Mouse (Mus musculus) urinary bladder, postnatal 25 days (tissue): ENCODE results near the gene Nlgn1.

Experiments
- DNase-seq: peaks from one replicate; pipeline ENCODE4 v3.0.0; 2022; ENCODE audit warnings: low spot score

Gene Nlgn1

GRCm38 (mm10) chr3:26050769-26051168 is 281.5 kb downstream of the Nlgn1 start:
- no peak for DNase-seq

DNA sequence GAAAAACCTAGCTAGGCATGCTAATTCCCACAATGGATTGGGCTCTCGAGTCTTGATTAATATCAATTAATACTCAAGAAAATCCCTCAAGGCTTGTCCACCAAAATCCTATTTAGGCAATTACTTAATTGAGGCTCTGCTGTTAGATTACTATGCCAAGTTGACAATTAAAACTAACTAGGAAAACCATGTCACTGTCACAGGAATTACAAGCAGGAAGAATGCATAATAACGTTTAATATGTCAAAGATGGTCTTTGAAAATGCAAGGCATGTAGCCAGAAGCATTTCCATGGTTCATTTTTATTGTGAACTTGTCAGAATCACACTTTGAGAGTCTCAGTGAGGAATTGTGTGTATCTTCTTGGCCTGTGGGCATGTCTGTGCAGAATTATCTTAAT is 289.3 kb downstream of the Nlgn1 start:
- DNase-seq: no peak

- no peak for DNase-seq
Measured at GRCm38 (mm10) chr3:26039696-26040095, 292.6 kb downstream of the Nlgn1 start.

GRCm38 (mm10) chr3:26026025-26026424 is 306.2 kb downstream of the Nlgn1 start:
- DNase-seq: no peak

DNA sequence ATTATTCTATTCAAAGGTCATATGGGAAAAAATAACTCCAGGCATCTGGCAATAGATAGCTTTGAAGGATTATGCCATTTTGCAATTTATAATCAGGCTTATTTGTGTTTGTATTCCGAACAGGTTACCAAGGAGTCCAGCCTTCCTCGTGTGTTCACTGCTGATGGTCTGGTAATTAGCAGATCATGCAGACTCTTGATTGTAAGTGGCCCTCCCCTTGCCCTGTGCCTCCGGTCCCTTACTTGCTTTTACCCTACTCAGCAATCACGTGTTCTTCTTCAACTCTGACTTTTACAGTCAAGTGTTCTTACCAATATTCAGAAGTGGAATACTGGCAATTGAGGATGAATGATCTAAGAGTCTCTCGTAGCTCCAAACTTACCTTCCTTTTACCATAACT is 309.0 kb downstream of the Nlgn1 start:
- no peak for DNase-seq

DNA sequence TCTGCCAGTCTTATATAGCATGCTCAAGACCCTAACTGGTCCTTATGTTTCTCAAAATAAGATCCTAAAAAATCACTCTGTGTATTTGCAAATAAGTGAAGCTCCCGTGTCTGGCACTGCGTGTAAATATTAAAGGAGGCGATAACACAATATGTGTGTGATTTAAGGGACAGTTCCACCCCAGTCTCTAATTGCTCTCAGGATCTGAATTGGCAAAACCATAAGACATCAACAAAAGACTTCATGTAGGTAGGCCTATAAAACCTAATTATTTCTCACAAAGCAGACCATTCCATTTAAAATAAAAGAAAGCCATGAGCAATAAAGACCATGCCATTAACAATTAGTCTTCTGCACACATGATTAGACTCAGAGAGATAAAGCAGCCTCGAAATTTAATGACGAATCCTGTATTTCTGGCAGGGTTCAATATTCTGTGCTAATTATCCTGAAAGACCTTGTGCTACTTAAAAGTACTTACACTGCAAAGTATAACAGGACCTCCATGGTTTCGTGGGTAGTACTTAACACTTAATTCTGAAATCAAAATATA is 310.6 kb downstream of the Nlgn1 start:
- no peak for DNase-seq

DNA sequence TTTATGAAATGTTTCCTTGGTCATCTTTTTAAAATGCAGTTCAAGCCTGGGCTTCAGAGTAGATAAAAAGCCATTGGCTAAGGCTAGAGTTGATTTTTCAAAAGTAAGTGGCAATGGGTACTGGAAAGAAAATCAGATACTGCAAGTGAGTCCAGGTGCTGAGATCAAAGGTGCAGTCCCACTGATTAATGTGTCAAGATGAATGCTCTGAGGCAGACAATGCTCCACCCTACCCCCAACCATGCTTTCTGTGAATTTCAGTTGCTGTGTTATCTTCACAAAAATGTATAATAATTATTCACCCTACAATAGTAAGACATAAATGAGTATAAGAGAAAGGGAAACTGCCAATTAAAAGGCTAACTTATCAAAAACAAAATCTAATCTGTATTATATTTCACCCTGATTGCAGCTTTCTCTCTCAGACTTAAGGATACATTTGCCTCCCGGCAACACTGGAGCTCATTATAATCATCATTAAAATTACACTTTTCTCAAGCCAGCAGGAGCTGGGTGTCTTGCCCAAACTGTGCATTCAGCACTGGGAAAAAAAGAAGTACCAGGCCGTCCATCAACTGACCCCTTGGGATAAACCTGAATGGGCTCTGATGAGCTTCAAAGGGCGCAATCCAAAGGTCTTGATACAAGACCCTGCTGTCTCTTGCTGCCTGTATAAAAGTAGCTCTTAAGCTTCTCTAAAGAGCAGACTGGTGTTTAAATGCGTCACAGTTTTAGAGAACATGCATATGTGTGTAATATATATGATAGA is 320.8 kb downstream of the Nlgn1 start:
- no peak for DNase-seq

- no peak for DNase-seq
Measured at GRCm38 (mm10) chr3:26002863-26003608, 329.2 kb downstream of the Nlgn1 start.

GRCm38 (mm10) chr3:26002367-26002766 is 329.9 kb downstream of the Nlgn1 start:
- DNase-seq: no peak

- DNase-seq: no peak
Measured at GRCm38 (mm10) chr3:25967546-25967945, 364.7 kb downstream of the Nlgn1 start.

DNA sequence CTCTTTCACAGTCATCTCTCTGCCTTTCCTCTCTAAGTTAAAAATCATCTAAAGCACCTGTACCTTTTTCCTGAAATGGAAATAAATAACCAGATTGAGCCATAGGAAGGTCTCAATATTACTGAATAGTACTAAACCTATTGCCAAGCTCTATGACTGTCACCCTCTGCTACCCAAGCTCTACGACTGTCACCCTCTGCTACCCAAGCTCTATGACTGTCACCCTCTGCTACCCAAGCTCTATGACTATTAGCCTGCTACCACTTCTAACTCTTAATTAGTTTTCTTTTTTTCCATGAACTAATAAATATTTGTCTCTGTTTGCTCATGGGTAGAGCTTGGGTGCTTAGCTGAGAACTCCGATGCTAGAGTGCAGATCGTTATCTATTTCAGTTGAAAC is 368.0 kb downstream of the Nlgn1 start:
- no peak for DNase-seq

GRCm38 (mm10) chr3:25963568-25963967 is 368.7 kb downstream of the Nlgn1 start:
- DNase-seq: no peak

GRCm38 (mm10) chr3:25916535-25916934 is 415.7 kb downstream of the Nlgn1 start:
- no peak for DNase-seq

DNA sequence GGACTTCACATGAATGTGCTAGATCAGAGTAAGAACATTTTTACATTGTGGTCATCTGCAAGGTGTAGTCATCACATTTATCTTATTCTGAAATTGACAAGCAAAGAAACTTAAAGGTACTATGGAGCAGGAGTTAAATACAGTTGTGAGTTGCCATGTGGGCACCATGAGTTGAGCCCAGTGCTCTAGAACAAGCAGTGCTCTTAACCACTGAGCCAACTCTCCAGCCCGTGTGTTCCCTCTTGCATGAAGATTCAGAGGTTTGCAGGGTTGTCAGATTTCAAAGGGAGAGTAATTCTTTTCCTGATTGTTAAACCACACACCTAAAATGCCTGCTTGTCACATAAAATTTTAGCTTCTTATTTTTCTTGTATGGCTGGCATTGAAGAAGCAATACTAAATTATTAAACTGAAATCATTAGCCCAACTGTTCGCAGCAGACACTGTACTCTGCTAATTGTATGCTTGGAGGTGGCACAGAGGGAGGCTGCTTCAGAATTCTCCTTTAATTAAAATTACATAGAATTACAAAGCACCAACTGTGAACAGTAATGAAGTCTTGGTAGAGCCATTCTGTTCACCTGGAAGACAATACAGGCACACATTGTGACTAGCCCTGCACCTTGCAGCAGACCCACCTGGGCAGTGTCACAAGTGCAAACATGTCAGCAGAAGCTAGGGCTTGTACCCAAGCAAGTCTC is 417.7 kb downstream of the Nlgn1 start:
- no peak for DNase-seq

DNA sequence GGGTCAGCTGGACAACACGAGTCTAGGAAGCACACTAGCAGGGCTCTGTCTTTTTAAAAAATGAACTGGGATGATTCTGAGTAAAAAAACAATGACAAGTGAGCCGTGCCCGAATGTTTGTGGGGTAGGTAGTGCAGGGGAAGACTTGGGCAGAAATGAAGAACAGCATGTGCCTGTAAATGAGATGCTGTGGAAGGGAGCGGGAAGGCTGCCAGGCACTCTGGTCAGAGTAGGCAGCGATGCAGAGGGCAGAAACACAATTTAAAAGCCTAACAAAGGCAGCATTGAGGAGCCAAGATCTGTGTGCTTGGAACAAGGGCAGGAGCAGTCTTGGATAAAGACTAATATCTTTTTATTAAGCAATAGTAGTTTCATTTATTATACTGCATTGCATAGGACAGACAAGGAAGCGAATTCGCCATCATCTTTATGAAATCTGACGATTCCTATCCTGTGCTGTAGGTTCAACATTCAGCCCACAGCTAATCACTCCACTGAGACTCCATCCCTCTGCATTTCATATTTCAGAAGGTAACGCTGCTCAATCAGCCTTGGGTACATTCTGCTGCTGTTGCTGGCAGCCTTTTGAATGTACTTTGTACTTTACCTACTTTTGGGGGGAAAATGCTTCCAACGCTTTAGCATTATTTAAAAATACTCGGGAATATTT is 429.0 kb downstream of the Nlgn1 start:
- DNase-seq: no peak

- DNase-seq: no peak
Measured at GRCm38 (mm10) chr3:25897456-25897855, 434.8 kb downstream of the Nlgn1 start.

- DNase-seq: no peak
Measured at GRCm38 (mm10) chr3:25884797-25885196, 447.5 kb downstream of the Nlgn1 start.

DNA sequence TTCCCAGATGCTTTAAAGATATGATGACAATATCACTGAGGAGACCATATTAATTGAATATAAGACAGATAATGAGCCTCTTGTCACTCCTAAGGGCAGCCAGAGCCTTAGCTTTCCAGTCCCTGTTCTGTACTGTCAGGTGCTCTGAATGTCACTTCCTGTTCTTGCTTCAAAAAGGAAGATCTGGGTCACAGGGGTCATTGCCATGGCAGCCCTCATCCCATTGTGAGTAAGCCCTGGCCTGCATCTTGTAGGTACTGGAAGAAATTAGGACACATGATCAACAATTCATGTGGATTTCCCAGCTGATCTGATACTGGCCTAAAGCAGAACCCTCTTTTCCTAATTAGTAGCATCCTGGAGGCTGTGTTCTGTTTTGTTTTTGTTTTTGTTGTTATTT is 463.1 kb downstream of the Nlgn1 start:
- no peak for DNase-seq

GRCm38 (mm10) chr3:25858384-25858783 is 473.9 kb downstream of the Nlgn1 start:
- no peak for DNase-seq

GRCm38 (mm10) chr3:25844686-25845462 is 487.4 kb downstream of the Nlgn1 start:
- no peak for DNase-seq

DNA sequence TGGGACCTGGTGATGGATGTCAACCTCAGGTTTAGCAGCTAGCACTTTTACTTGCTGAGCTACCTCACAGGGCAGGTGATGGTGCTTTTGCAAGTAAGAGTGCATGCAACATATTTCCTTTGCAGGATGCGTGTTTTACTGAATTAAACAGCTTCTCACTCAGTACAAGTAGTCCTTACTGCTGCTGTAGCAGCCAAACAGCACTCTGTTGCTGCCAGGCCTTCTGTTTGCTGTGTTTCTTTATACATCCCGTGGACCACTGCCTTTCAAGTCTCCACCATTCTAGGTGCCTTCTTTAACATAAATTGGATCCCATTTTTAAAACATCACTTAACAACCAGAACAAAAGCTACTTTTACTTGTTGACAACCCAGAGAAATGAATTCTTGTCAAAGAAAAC is 502.0 kb downstream of the Nlgn1 start:
- DNase-seq: no peak
